Mouse (Mus musculus) cerebellum, postnatal 10 days (tissue): ENCODE measurements around the gene Bcat1.

Experiments
- DNase-seq, 2 experiments: peaks; one replicate each; pipeline ENCODE4 v3.0.0; 2021; ENCODE audit warnings: mixed read lengths in 2 of 2

The Bcat1 gene

GRCm38 (mm10) chr6:145091998-145092397 lies 16.0 kb upstream of the Bcat1 start:
- no peak for DNase-seq

DNA sequence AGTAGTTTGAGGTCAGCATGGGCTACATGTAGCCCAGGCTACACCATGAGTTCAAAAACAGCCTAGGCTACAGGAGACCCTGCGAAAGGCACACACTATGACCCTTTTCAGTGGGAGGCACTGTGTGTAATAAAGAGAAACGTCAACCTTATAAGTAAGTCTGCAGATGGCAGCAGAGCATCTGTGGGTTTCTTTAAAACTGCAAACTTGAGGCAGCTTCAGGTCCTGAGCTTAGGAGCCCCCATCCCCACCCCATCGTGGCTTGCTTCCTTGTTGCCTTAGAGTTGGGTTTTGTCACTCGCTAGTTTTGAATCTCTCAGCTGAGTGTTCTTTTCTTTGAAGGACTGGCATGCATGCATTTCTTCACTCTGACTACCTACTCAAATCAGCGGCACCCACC lies 14.9 kb upstream of the Bcat1 start:
- DNase-seq: no peak

DNA sequence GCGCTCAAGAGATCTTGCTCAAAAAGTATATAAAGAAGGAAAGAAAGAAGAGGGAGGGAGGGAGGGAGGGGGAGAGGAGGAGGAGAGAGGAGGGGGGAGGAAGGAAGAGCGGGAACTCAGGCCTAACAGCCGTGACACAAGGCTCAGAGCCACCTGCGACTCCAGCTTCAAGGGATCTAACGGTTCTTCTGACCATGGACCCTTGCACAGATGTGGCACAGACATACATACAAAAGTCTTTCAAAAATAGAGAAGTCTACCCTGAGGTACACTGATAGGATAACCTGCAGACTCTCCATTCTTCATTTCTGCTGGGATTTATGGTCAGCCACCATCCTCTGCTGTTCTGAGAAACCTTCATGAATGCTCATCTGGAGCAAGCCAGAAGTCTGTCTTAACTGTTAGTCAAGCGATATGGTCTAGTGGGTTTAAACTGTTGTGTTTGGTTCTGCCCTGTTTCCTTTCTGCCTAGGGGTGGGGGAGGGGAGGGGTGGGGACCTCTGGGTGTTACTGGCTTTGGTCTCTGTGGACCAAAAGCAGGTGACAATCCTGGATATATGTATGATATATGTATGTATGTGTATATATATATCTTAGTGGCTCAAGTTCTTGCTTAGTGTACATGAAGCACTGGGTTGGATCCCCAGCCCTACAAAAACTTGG lies 14.3 kb upstream of the Bcat1 start:
- DNase-seq: no peak

- DNase-seq: no peak
Observed at GRCm38 (mm10) chr6:145089373-145089772, 13.4 kb upstream of the Bcat1 start.

DNA sequence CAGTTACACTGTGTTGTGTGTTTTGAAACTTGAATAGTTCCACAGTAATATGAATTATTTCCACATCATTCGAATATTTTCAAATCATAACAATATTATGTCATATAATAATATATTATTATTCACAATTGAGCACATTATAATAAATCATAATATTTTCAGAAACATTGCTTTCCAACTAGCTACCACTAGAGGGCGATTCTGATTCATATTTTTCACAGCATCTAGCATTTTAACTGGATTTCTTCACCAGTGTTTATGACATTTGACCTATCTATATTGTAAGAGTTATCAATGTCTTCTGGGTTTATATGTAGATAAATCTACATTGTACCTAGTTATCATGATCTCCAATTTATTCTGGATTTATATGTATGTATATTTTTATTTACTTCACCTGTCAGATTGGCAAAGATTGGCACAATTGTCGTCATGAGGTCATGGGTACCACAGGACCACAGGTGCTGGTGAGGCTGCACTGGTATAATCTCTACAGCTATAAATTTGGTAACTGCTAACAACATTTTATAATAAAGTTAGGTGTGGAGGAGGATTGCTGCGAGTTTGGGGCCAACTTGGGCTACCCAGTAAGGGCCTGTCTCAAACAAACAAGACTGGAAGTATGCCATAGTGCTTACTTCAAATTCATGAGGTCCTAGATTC lies 12.6 kb upstream of the Bcat1 start:
- peak in 1 of 2 experiments; percentile 63 for DNase-seq

- DNase-seq: no peak
Observed at GRCm38 (mm10) chr6:145084343-145085117, 8.5 kb upstream of the Bcat1 start.

- DNase-seq: no peak
Observed at GRCm38 (mm10) chr6:145081721-145082120, 5.7 kb upstream of the Bcat1 start.

- no peak for DNase-seq
Observed at GRCm38 (mm10) chr6:145079087-145079759, 3.2 kb upstream of the Bcat1 start.

GRCm38 (mm10) chr6:145076286-145076685 lies 302 bp upstream of the Bcat1 start:
- DNase-seq: peak; percentile 72 to 79

GRCm38 (mm10) chr6:145075088-145075547 lies 866 bp downstream of the Bcat1 start:
- peak; percentile 42 to 58 for DNase-seq

- DNase-seq: no peak
Observed at GRCm38 (mm10) chr6:145074461-145074860, 1.5 kb downstream of the Bcat1 start.

- DNase-seq: no peak
Observed at GRCm38 (mm10) chr6:145069921-145070320, 6.1 kb downstream of the Bcat1 start.

- DNase-seq: no peak
Observed at GRCm38 (mm10) chr6:145069397-145069796, 6.6 kb downstream of the Bcat1 start.

DNA sequence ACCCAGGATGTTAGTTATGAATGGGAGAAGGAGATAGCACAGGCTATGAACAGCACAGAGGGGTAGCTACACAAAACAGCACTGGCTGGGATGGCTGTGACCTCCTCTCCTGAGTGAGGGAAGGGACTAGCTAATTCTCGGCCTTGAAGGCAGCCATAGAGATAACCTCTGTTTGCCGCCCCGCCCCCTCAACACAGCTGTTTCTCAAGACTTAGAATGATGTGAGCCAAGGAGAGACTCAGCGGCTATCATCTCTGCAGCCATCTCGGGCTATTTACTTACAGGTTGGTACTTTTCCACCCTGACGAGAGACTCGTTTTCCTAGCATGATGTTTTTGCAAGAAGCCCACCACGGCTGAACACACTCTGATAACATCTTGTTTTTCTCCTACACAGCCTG lies 8.3 kb downstream of the Bcat1 start:
- no peak for DNase-seq

GRCm38 (mm10) chr6:145066416-145066815 lies 9.6 kb downstream of the Bcat1 start:
- no peak for DNase-seq

DNA sequence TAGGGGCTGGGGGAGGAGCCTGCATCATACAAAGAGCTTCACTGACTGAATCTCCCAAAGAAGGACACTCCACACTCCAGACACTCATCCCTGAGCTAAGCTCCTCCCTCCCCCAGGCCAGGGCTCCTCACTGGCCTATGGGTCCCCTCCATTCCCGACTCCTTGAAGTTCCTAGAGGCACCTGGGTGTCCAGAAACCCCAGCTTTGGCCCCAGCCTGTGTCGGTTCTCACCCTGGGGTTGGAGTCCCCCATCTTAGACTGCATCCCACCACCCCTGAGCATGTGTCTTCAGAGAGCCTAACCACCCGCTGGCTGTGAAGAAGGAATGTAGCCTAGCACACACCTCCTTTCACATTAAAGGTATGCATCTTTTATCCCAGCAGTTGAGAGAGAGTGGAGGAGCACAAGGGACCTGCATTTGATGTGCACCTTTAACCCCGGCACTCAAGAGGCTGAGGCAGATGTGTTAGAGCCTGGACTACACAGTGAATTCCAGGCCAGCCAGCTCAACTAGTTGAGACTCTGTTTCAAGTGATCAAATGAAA lies 10.6 kb downstream of the Bcat1 start:
- no peak for DNase-seq

DNA sequence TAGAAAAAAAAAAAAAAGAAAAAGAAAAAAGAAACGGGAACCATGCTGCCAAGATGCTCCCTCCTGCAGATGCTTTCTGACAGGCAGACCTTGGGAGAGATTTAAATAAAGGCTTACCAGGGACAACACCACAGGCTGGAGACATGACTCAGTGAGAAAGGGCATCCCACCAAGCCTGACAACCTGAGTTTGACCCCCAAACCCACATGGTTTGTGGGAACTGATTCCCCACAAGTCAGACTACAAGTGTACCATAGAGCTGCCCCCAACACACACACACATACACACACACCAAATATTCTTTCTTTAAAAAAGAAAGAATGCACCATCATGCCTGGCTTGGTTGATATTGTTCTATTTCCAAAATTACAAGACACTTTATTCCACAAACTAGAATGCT lies 11.9 kb downstream of the Bcat1 start:
- DNase-seq: no peak

DNA sequence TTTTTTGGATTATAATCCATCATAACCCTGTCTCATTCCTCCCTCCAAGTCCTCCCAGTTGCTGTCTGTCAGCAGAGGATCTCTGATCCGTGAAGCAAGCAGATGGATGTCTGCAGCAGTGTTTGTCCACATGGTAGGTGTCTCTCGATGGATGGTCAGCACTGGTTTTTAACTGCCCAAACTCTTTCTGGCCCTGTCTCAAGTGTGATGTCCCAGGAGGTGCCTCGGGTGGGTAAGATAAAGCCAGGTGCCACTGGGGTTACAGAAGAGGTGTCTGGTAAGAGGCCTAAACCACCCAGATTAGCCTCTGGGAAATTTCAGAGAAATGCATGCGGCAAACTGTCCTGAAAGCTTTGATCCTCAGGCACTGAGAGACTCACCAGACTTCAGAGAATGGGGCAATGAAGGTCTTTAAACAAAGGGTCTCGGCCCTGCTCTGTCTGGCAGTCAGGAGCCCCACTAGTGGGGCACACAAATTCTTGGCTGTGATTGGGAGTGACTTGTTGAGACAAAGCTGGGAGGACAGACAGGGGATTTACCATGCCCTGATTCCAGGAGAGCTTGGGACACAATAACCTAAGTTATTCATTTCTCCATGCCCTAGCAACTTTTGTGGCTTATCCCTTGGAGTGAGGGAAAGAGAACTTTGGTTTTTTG lies 12.6 kb downstream of the Bcat1 start:
- peak in 1 of 2 experiments; percentile 29 for DNase-seq

DNA sequence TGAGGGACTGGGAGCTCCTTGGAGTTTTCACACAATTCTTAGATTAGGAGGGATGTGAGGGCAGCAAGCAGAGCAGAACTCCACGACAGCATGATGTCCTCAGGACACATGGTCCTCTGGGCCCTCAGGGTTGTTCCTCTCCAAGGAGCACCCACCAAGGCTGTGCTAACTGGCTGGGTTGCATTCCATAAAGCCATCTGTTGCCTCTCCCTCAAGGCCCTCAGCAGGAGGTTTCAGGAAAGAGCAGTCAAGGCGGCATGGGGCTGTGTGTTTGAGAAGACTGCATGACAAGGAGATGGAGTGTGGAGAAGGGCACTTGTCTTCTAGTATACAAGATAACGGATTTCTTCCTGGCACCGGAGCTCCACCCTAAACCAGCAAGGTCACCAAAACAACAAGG lies 13.2 kb downstream of the Bcat1 start:
- DNase-seq: no peak

GRCm38 (mm10) chr6:145061361-145061760 lies 14.6 kb downstream of the Bcat1 start:
- no peak for DNase-seq

- no peak for DNase-seq
Observed at GRCm38 (mm10) chr6:145056102-145056501, 19.9 kb downstream of the Bcat1 start.

DNA sequence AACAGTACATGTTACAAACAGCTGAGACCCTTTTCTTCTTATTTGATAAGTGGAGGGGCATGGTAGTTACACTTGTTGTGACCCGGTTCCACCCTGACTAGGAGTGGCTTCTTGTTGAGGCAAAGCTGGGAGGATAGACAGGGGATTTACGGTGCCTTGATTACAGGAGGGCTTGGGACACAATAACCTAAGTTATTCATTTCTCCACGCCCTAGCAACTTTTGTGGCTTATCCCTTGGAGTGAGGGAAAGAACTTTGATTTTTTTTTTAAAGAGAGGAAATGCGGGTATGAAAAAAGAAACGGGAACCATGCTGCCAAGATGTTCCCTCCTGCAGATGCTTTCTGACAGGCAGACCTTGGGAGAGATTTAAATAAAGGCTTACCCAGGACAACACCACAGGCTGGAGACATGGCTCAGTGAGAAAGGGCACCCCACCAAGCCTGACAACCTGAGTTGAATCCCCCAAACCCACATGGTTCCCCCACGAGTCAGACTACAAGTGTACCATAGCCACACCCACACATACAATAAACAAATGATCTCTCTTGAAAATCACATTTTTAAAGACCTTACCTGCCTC lies 20.6 kb downstream of the Bcat1 start:
- no peak for DNase-seq
